Mouse (Mus musculus): ENCODE measurements at regions not wholly inside any gene's neighbourhood (a gene's known extent, or its start where the extent isn't known, plus 50 kb on each side); places are given as distances from the start of the nearest gene placed in this dataset.

- TF ChIP-seq POLR2A (IDR thresholded peaks at IDR 0.05; ENCODE audit: borderline replicate concordance, extremely low read depth, insufficient read depth, insufficient read length, poor library complexity, severe bottlenecking) (no peak), CTCF (IDR thresholded peaks at IDR 0.05; ENCODE audit: borderline replicate concordance, extremely low read depth, insufficient read depth, insufficient read length) (no peak)
Measured at GRCm38 (mm10) chr10:25589316-25589645, 53.2 kb upstream of the Smlr1 start.
